In the genomic region with DNA sequence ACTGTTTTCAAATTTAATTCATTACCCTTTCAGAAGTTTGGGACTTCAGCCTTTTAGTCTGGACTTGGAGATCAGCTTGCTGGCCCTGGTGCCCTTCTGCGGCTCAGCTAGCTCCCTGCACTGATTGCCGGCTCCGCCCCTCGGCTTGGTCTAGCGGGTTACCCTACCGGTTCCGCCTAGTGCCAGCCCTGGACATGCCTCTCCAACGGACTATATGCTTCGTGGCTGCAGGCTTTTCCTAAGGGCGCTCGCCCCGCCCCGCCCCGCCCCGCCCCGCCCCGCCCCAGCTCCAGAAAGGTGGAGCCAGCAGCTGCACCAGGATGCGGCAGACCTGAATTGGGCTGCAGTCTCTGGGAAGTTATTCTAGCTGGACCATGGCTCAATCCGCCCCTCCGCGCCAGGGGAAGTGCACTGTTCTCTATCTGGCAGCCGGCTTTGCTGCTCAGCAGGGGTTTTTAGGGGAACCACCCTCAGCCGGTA, we compare ENCODE assay signal across 1 mouse cellular context.
TF ChIP-seq lines count a peak whose summit lies in the region.

No protein-coding gene starts in this region.

TF ChIP-seq in MEL, 35 proteins besides CTCF, POLR2A, EP300 and RAD21:
- no peak for TF ChIP-seq CHD2 (IDR thresholded peaks at IDR 0.05; ENCODE audit: low read length)
- no peak; the same call in 1 of the 2 replicates for TF ChIP-seq NELFE (IDR thresholded peaks at IDR 0.05; ENCODE audit: low read depth, low read length)
- no peak for TF ChIP-seq JUND (IDR thresholded peaks at IDR 0.05; ENCODE audit: low read depth, low read length)
- peak; percentile 13; the same call in 1 of the 2 replicates for TF ChIP-seq SIN3A (IDR thresholded peaks at IDR 0.05; ENCODE audit: low read length)
- no peak for TF ChIP-seq MYB (IDR thresholded peaks at IDR 0.05; ENCODE audit: low read depth, low read length)
- TF ChIP-seq GABPA (IDR thresholded peaks at IDR 0.05; ENCODE audit: low read depth, low read length): no peak
- no peak for TF ChIP-seq ETS1 (IDR thresholded peaks at IDR 0.05; ENCODE audit: low read depth, low read length)
- 0 out of 2 replicates have a peak, but pooled peaks have one; percentile 10 for TF ChIP-seq SMC3 (IDR thresholded peaks at IDR 0.05; ENCODE audit: low read depth, low read length)
- 0 out of 2 replicates have a peak, but pooled peaks have one; percentile 7 for TF ChIP-seq ELF1 (IDR thresholded peaks at IDR 0.05; ENCODE audit: low read depth, low read length)
- TF ChIP-seq POLR2AphosphoS5 (IDR thresholded peaks at IDR 0.05; ENCODE audit: borderline replicate concordance, low read depth, low read length): no peak
